Mouse (Mus musculus): ENCODE measurements around the gene Anxa10. TPM values are rescaled to one million over a fixed set of nuclear protein-coding genes. Genes with fewer than 3 reads are reported as not detected.

Gene Anxa10
- not detected for polyA plus RNA-seq (2017; shearing (Covaris generic))

- ATAC-seq: no peak
These were observed at the start of gene Anxa10 for GRCm38 (mm10) chr8:62123098-62123497. Gene Anxa10 (minus strand): TSS chr8:62123150.

GRCm38 (mm10) chr8:62132662-62133366 is 9.9 kb upstream of the Anxa10 start:
- ATAC-seq: no peak

DNA sequence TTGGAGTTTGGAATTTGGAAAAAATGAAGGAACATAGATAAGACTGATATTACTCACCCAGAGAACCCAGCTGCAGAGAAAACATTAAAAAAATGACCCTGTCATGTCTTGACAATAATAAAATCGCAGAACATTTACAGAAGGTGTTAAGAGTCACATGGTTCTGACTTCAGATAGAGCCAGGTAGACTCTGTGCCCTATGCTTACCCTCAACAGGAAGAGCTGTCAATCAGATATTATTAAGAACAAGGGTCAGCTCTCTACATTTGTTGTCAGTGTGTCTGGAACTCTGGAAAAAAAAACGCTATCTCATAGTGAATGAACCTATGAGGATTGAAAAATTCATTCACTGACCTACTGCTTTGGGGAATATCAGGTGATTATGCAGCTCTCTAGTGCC is 25.7 kb downstream of the Anxa10 start:
- no peak for ATAC-seq

DNA sequence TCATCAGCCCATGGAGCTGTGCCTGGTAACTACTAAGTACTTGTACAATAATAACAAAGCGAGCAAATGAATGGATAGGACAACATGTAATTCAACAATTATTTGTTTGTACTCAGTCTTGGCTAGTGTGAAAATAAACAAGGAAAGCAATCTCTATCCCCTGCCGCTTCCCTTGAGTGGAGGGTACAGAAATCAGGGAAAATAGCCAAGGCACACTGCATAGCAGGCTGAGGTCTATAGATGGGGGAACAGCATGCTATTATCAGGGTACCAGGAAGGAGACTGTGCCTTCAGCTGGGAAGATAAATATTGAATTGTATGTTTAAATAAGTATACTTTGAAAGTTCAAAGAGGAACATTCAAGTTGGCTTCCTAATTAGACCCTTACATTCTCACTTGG is 41.1 kb downstream of the Anxa10 start:
- no peak for ATAC-seq

GRCm38 (mm10) chr8:62080195-62080802 is 42.7 kb downstream of the Anxa10 start:
- ATAC-seq: no peak

GRCm38 (mm10) chr8:62068305-62068704 is 54.6 kb downstream of the Anxa10 start:
- no peak for ATAC-seq

- ATAC-seq: no peak
These were observed 62.6 kb downstream of the Anxa10 start for GRCm38 (mm10) chr8:62060357-62060756.

DNA sequence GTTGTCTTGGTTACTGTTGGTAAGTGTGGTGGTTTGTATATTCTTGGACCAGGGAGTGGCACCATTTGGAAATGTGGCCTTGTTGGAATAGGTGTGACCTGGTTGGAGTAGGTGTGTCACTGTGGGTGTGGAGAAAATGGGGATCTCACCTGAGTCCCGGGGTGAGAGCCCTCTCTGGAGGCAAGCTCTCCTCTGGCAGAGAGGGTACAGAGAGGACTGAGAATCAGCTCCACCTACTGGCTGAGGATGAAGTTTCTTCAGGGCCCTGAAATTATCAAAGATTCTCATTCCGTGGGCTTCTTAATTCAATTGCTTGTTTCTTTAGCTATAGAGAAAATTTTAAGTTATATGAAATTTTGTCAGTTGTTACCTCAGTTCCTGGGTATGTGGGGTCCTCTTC is 76.1 kb downstream of the Anxa10 start:
- ATAC-seq: no peak

- no peak for ATAC-seq
These were observed 88.6 kb downstream of the Anxa10 start for GRCm38 (mm10) chr8:62034351-62034750.

DNA sequence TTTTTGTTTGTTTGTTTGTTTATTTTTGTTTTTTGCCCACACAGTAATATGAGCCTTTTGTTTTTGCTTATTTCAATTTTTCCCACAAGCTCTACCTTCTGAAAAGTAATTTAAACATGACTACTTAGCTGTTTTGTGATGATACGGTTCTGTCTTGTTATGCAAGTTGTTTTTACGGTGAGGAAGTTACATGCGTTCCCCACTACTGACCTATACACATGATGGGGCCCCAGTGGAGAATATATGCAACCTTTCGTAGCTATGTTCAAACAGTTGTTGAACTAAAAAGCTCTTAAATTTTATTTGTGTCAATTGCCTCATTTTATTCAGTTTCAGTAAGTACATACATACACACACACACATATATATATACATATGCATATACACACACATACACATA is 108.4 kb downstream of the Anxa10 start:
- no peak for ATAC-seq

DNA sequence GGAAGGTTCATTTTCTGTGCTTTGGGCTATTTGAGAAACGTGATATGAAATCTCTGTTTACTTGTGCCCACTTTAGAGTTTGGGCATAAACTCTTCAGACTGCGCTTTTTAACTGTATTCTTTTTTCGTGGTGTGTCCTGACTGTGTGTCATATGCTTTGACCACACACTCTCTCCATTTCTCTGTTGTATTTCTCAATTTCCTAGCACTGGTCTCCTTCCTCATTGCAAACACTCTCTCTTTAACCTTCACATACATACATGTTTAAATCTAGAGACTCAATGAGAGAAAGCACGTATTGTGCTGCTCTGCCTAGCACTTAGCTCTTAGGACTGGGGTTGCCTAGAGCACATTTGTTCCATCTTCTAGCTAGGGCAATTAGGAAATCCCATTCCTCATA is 108.8 kb downstream of the Anxa10 start:
- ATAC-seq: no peak

Other genes starting within 250 kb of the Anxa10 start
- under 1 TPM; 0.79 to 0.89 TPM for gene Palld, start 220.5 kb downstream of the Anxa10 start, polyA plus RNA-seq (2017; shearing (Covaris generic))
- gene Ddx60, start 195.1 kb downstream of the Anxa10 start, polyA plus RNA-seq (2017; shearing (Covaris generic)): 10 to 100 TPM; 53.0 to 57.9 TPM